Mouse (Mus musculus): ENCODE data around the gene Dcdc2c.

DNA sequence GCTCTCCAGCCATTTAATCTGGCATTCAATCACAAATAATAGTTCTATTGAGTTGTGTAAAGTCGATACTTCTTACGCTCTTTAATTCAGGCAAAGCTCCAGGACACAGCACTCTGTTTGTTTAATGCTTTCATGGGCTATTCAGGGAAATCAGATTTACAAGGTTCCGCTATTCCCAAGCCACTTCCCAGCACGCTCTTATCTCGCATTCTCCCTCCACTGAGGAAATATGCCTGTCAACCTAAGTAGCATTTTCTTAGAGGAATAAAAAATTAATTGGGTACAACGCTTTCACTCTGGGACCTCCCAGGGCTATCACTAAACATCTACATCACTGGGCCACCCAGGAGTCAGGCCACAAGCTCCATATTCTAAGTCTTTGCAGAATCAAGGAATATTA is 160.1 kb downstream of the Dcdc2c start:
- no peak for TF ChIP-seq CTCF (IDR thresholded peaks at IDR 0.05; ENCODE audit: low read depth)
- no peak for TF ChIP-seq EP300 (IDR thresholded peaks at IDR 0.05; ENCODE audit: low read depth)

Data from liver, embryonic 14.5 days (tissue).